Mouse (Mus musculus): ENCODE data around the gene Rnpep. TPM values are rescaled to one million over a fixed set of nuclear protein-coding genes. Genes with fewer than 3 reads are reported as not detected.

Rnpep gene
- polyA plus RNA-seq, 1 experiment from 2014 or later = 96.0 TPM

GRCm38 (mm10) chr1:135224147-135224546 lies 59.7 kb downstream of the Rnpep start:
- no peak overlapping the region for H3K27ac ChIP-seq (replicated peaks)
- H3K9ac ChIP-seq (replicated peaks) = no peak overlapping the region
- H3K4me1 ChIP-seq = no peaks in the 10 kb centered on the region
- no peaks in the 10 kb centered on the region for H3K27me3 ChIP-seq
- 91% methylated on average over 3 of the region's 3 CpGs for WGBS
- H3K4me3 ChIP-seq = no peak overlapping the region
- no peaks in the 10 kb centered on the region for H3K9me3 ChIP-seq
- H3K4me2 ChIP-seq (replicated peaks) = no peak overlapping the region
- ATAC-seq (replicated peaks) = no peak
- no peaks in the 10 kb centered on the region for H3K36me3 ChIP-seq

- 46% methylated on average over 13 of the region's 13 CpGs for WGBS
Measured at GRCm38 (mm10) chr1:135217607-135218233, 66.2 kb downstream of the Rnpep start.

GRCm38 (mm10) chr1:135213772-135214640 lies 69.9 kb downstream of the Rnpep start:
- 87% methylated on average over 9 of the region's 9 CpGs for WGBS
- Histone ChIP-seq H3K4me3 (no peak overlapping the region), H3K9ac (replicated peaks) (no peak overlapping the region), H3K36me3 (no peaks in the 10 kb centered on the region), H3K4me1 (no peaks in the 10 kb centered on the region), H3K27me3 (no peaks in the 10 kb centered on the region), H3K4me2 (replicated peaks) (no peak overlapping the region), H3K9me3 (no peaks in the 10 kb centered on the region), H3K27ac (replicated peaks) (no peak overlapping the region)
- no peak for ATAC-seq (replicated peaks)

More at GRCm38 (mm10) chr1:135217607-135218233, 66.2 kb downstream of the Rnpep start:
- H3K9me3 ChIP-seq = no peaks in the 10 kb centered on the region
- no peak overlapping the region for H3K4me3 ChIP-seq
- no peak for ATAC-seq (replicated peaks)
- no peak overlapping the region for H3K27ac ChIP-seq (replicated peaks)
- H3K27me3 ChIP-seq = no peaks in the 10 kb centered on the region
- no peak overlapping the region for H3K9ac ChIP-seq (replicated peaks)
- no peaks in the 10 kb centered on the region for H3K36me3 ChIP-seq
- no peak overlapping the region for H3K4me2 ChIP-seq (replicated peaks)
- H3K4me1 ChIP-seq = no peaks in the 10 kb centered on the region

Other genes with a start within 250 kb of the Rnpep start
- gene Lgr6, start 178.8 kb downstream of the Rnpep start, polyA plus RNA-seq (2015; fragmentation: Nextera tagmentation; extraction: Ambion mirVana) = 0.41 and 0.61 TPM in 2 replicates
- 0.23 and 0.24 TPM in 2 replicates for gene Ptpn7, start 151.4 kb downstream of the Rnpep start, polyA plus RNA-seq (2015; fragmentation: Nextera tagmentation; extraction: Ambion mirVana)
- gene Arl8a, start 137.3 kb downstream of the Rnpep start, polyA plus RNA-seq (2015; fragmentation: Nextera tagmentation; extraction: Ambion mirVana) = 301 and 307 TPM in 2 replicates
- 0.31 and 0.33 TPM in 2 replicates for gene Gpr37l1, start 116.4 kb downstream of the Rnpep start, polyA plus RNA-seq (2015; fragmentation: Nextera tagmentation; extraction: Ambion mirVana)
- gene Elf3, start 25.5 kb downstream of the Rnpep start, polyA plus RNA-seq (2015; fragmentation: Nextera tagmentation; extraction: Ambion mirVana) = 0.28 and 0.43 TPM in 2 replicates
- gene Timm17a, start 29.7 kb upstream of the Rnpep start, polyA plus RNA-seq (2015; fragmentation: Nextera tagmentation; extraction: Ambion mirVana) = 141 and 151 TPM in 2 replicates
- 0.27 and 0.42 TPM in 2 replicates for gene Lmod1, start 40.7 kb upstream of the Rnpep start, polyA plus RNA-seq (2015; fragmentation: Nextera tagmentation; extraction: Ambion mirVana)
- gene Shisa4, start 91.2 kb upstream of the Rnpep start, polyA plus RNA-seq (2015; fragmentation: Nextera tagmentation; extraction: Ambion mirVana) = 94.3 and 104 TPM in 2 replicates
- 139 and 148 TPM in 2 replicates for gene Ipo9, start 146.4 kb upstream of the Rnpep start, polyA plus RNA-seq (2015; fragmentation: Nextera tagmentation; extraction: Ambion mirVana)